Mouse (Mus musculus) myocyte (in vitro differentiated cells): ENCODE measurements around the gene Nacc1.

ENCODE experiments used
- MAX ChIP-seq: IDR thresholded peaks from one replicate; pipeline ENCODE4 v1.6.1; 2011; ENCODE audit warnings: low read depth, mild to moderate bottlenecking, control low read depth
- MYOD1 ChIP-seq, 3 experiments: IDR thresholded peaks; one replicate each; pipeline ENCODE4 v1.6.1; 2011; ENCODE audit warnings: control low read depth in 2 of 3, low read depth in 2 of 3, mild to moderate bottlenecking in 2 of 3, moderate library complexity in 1 of 3; ENCODE audit not compliant: insufficient read length in 2 of 3, control insufficient read depth in 1 of 3
- MYOG ChIP-seq, 3 experiments: IDR thresholded peaks; one replicate each; pipeline ENCODE4 v1.6.1; 2011; ENCODE audit warnings: control low read depth in 2 of 3, low read depth in 2 of 3, mild to moderate bottlenecking in 2 of 3; ENCODE audit not compliant: insufficient read length in 2 of 3, control insufficient read depth in 1 of 3, insufficient read depth in 1 of 3
- POLR2A ChIP-seq: IDR thresholded peaks from one replicate; pipeline ENCODE4 v1.6.1; 2011; ENCODE audit warnings: low read depth, mild to moderate bottlenecking, control low read depth, moderate library complexity; ENCODE audit not compliant: insufficient read length
- POLR2AphosphoS2 ChIP-seq: IDR thresholded peaks from one replicate; pipeline ENCODE4 v1.6.1; 2011; ENCODE audit warnings: low read depth, control low read depth; ENCODE audit not compliant: insufficient read length
- SRF ChIP-seq: IDR thresholded peaks from one replicate; pipeline ENCODE4 v1.6.1; 2011; ENCODE audit warnings: low read depth; ENCODE audit not compliant: control insufficient read depth, insufficient read length
- TCF12 ChIP-seq: IDR thresholded peaks from one replicate; pipeline ENCODE4 v1.6.1; 2011; ENCODE audit warnings: mild to moderate bottlenecking, control low read depth; ENCODE audit not compliant: poor library complexity, insufficient read depth, severe bottlenecking

- no peak for TF ChIP-seq POLR2A
- no peak for TF ChIP-seq MYOD1 (IDR thresholded peaks at IDR 0.05; ENCODE audit: control insufficient read depth in 1 of 3, insufficient read length in 2 of 3, low read depth in 2 of 3)
- no peak for TF ChIP-seq MYOG (IDR thresholded peaks at IDR 0.05; ENCODE audit: control insufficient read depth in 1 of 3, insufficient read depth in 1 of 3, insufficient read length in 2 of 3, low read depth in 2 of 3)
- no peak for TF ChIP-seq SRF
- TF ChIP-seq TCF12 = no peak
- TF ChIP-seq POLR2AphosphoS2 = no peak
- no peak for TF ChIP-seq MAX
These were observed 51.5 kb downstream of the Nacc1 start for GRCm38 (mm10) chr8:84636051-84636691.
